Mouse (Mus musculus): ENCODE results near the gene Hspa1b. TPM values are rescaled to one million over a fixed set of nuclear protein-coding genes. Genes with fewer than 3 reads are reported as not detected.

Hspa1b gene
- total RNA-seq, 1 experiment: 14.6 TPM

DNA sequence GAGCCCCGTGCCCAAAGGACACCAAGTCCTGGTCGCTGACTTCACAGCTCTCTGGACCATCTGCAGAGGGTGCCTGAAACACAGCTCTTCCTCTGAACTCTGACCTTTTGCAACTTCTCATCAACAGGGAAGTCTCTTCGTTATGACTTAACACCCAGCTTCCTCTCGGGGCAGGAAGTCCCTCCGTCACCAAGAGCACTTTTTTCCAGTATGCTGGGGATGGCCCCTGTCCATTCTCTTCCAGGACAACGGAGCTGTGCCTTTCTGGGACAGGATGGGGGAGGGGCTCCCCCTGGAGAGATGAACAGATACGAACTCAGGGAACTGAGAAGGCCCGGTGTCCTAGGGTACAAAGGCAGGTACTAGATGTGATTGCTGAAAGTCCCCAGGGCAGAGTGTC is 24.2 kb downstream of the Hspa1b start:
- no peak for DNase-seq (ENCODE audit: low read depth, low spot score)
- Histone ChIP-seq H3K36me3 (ENCODE audit: control insufficient read depth, insufficient read depth, low read length, poor library complexity, severe bottlenecking) (peaks cover 14% of the 10 kb centered on the region; the same call in 1 of the 2 replicates), H3K4me3 (ENCODE audit: insufficient read depth in 1 of 2, low read depth in 1 of 2, low read length in 2 of 2, poor library complexity in 1 of 2, severe bottlenecking in 1 of 2) (no peak overlapping the region), H3K9me3 (ENCODE audit: control insufficient read depth, insufficient read depth, low read depth, low read length) (no peaks in the 10 kb centered on the region), H3K9ac (ENCODE audit: insufficient read depth, low read depth, low read length, poor library complexity, severe bottlenecking) (peak overlapping the region; percentile 4; the same call in 1 of the 2 replicates), H3K4me1 (ENCODE audit: control insufficient read depth in 2 of 2, insufficient read depth in 2 of 2, low read length in 2 of 2, poor library complexity in 1 of 2) (peaks cover 0 to 12% of the 10 kb centered on the region in 2 experiments; a peak in 2 of 4 replicates), H3K27ac (ENCODE audit: insufficient read depth, low read depth, low read length, poor library complexity, severe bottlenecking) (no peak overlapping the region)
- in situ Hi-C loops (cut with MboI; ENCODE audit: low sequenced_read_pairs in 2 of 2, unreplicated experiment in 2 of 2): no loop called here
- no peak for TF ChIP-seq ZC3H11A (IDR thresholded peaks at IDR 0.05; ENCODE audit: borderline replicate concordance, low read depth, low read length)
- no peak for TF ChIP-seq CHD2 (IDR thresholded peaks at IDR 0.05; ENCODE audit: low read depth, low read length)
- no peak for TF ChIP-seq HCFC1 (IDR thresholded peaks at IDR 0.05; ENCODE audit: borderline replicate concordance, insufficient read depth, low read length)
- TF ChIP-seq ZNF384 (IDR thresholded peaks at IDR 0.05; ENCODE audit: low read depth, low read length): no peak
- no peak for TF ChIP-seq MAFK (IDR thresholded peaks at IDR 0.05; ENCODE audit: insufficient read depth, low read depth, low read length)

- DNase-seq (ENCODE audit: low read depth, low spot score): no peak
- Histone ChIP-seq H3K9me3 (ENCODE audit: control insufficient read depth, insufficient read depth, low read depth, low read length) (no peaks in the 10 kb centered on the region), H3K36me3 (ENCODE audit: control insufficient read depth, insufficient read depth, low read length, poor library complexity, severe bottlenecking) (peaks cover 14% of the 10 kb centered on the region; the same call in 1 of the 2 replicates), H3K4me3 (ENCODE audit: insufficient read depth in 1 of 2, low read depth in 1 of 2, low read length in 2 of 2, poor library complexity in 1 of 2, severe bottlenecking in 1 of 2) (peak overlapping the region; percentile 1 to 20; a peak in 1 of 4 replicates), H3K9ac (ENCODE audit: insufficient read depth, low read depth, low read length, poor library complexity, severe bottlenecking) (peak overlapping the region; percentile 2; the same call in 1 of the 2 replicates), H3K27ac (ENCODE audit: insufficient read depth, low read depth, low read length, poor library complexity, severe bottlenecking) (no peak overlapping the region), H3K4me1 (ENCODE audit: control insufficient read depth in 2 of 2, insufficient read depth in 2 of 2, low read length in 2 of 2, poor library complexity in 1 of 2) (peaks cover 0 to 12% of the 10 kb centered on the region in 2 experiments; a peak in 2 of 4 replicates)
- in situ Hi-C loops (cut with MboI; ENCODE audit: low sequenced_read_pairs in 2 of 2, unreplicated experiment in 2 of 2): no loop called here
- no peak for TF ChIP-seq ZNF384 (IDR thresholded peaks at IDR 0.05; ENCODE audit: low read depth, low read length)
- TF ChIP-seq MAFK (IDR thresholded peaks at IDR 0.05; ENCODE audit: insufficient read depth, low read depth, low read length): no peak
- TF ChIP-seq CHD2 (IDR thresholded peaks at IDR 0.05; ENCODE audit: low read depth, low read length): no peak
- no peak for TF ChIP-seq HCFC1 (IDR thresholded peaks at IDR 0.05; ENCODE audit: borderline replicate concordance, insufficient read depth, low read length)
- TF ChIP-seq ZC3H11A (IDR thresholded peaks at IDR 0.05; ENCODE audit: borderline replicate concordance, low read depth, low read length): no peak
Observed at GRCm38 (mm10) chr17:34934031-34934430, 25.0 kb downstream of the Hspa1b start.

- Histone ChIP-seq H3K27ac (ENCODE audit: insufficient read depth, low read depth, low read length, poor library complexity, severe bottlenecking) (no peak overlapping the region), H3K36me3 (ENCODE audit: control insufficient read depth, insufficient read depth, low read length, poor library complexity, severe bottlenecking) (peaks cover 14% of the 10 kb centered on the region; the same call in 1 of the 2 replicates), H3K4me3 (ENCODE audit: insufficient read depth in 1 of 2, low read depth in 1 of 2, low read length in 2 of 2, poor library complexity in 1 of 2, severe bottlenecking in 1 of 2) (no peak overlapping the region), H3K9ac (ENCODE audit: insufficient read depth, low read depth, low read length, poor library complexity, severe bottlenecking) (no peak overlapping the region), H3K4me1 (ENCODE audit: control insufficient read depth in 2 of 2, insufficient read depth in 2 of 2, low read length in 2 of 2, poor library complexity in 1 of 2) (peaks cover 0 to 22% of the 10 kb centered on the region in 2 experiments; a peak in 2 of 4 replicates), H3K9me3 (ENCODE audit: control insufficient read depth, insufficient read depth, low read depth, low read length) (no peaks in the 10 kb centered on the region)
- no peak for DNase-seq (ENCODE audit: low read depth, low spot score)
- in situ Hi-C loops (cut with MboI; ENCODE audit: low sequenced_read_pairs in 2 of 2, unreplicated experiment in 2 of 2): no loop called here
- TF ChIP-seq ZC3H11A (IDR thresholded peaks at IDR 0.05; ENCODE audit: borderline replicate concordance, low read depth, low read length): no peak
- no peak for TF ChIP-seq MAFK (IDR thresholded peaks at IDR 0.05; ENCODE audit: insufficient read depth, low read depth, low read length)
- no peak for TF ChIP-seq ZNF384 (IDR thresholded peaks at IDR 0.05; ENCODE audit: low read depth, low read length)
- no peak for TF ChIP-seq HCFC1 (IDR thresholded peaks at IDR 0.05; ENCODE audit: borderline replicate concordance, insufficient read depth, low read length)
- TF ChIP-seq CHD2 (IDR thresholded peaks at IDR 0.05; ENCODE audit: low read depth, low read length): no peak
Observed at GRCm38 (mm10) chr17:34932287-34932686, 26.8 kb downstream of the Hspa1b start.

GRCm38 (mm10) chr17:34931735-34932098 is 27.3 kb downstream of the Hspa1b start:
- Histone ChIP-seq H3K36me3 (ENCODE audit: control insufficient read depth, insufficient read depth, low read length, poor library complexity, severe bottlenecking) (peaks cover 14% of the 10 kb centered on the region; the same call in 1 of the 2 replicates), H3K4me1 (ENCODE audit: control insufficient read depth in 2 of 2, insufficient read depth in 2 of 2, low read length in 2 of 2, poor library complexity in 1 of 2) (peaks cover 0 to 22% of the 10 kb centered on the region in 2 experiments; a peak in 2 of 4 replicates), H3K27ac (ENCODE audit: insufficient read depth, low read depth, low read length, poor library complexity, severe bottlenecking) (no peak overlapping the region), H3K4me3 (ENCODE audit: insufficient read depth in 1 of 2, low read depth in 1 of 2, low read length in 2 of 2, poor library complexity in 1 of 2, severe bottlenecking in 1 of 2) (peak overlapping the region; percentile 83), H3K9me3 (ENCODE audit: control insufficient read depth, insufficient read depth, low read depth, low read length) (no peaks in the 10 kb centered on the region), H3K9ac (ENCODE audit: insufficient read depth, low read depth, low read length, poor library complexity, severe bottlenecking) (peak overlapping the region; percentile 77)
- in situ Hi-C loops (cut with MboI; ENCODE audit: low sequenced_read_pairs in 2 of 2, unreplicated experiment in 2 of 2): no loop called here
- DNase-seq (ENCODE audit: low read depth, low spot score): no peak
- TF ChIP-seq ZC3H11A (IDR thresholded peaks at IDR 0.05; ENCODE audit: borderline replicate concordance, low read depth, low read length) (no peak), ZNF384 (IDR thresholded peaks at IDR 0.05; ENCODE audit: low read depth, low read length) (no peak), MAFK (IDR thresholded peaks at IDR 0.05; ENCODE audit: insufficient read depth, low read depth, low read length) (no peak), CHD2 (IDR thresholded peaks at IDR 0.05; ENCODE audit: low read depth, low read length) (no peak), HCFC1 (IDR thresholded peaks at IDR 0.05; ENCODE audit: borderline replicate concordance, insufficient read depth, low read length) (no peak)
